Mouse (Mus musculus): Measurements from ENCODE around the gene Soat2. TPM values are rescaled to one million over a fixed set of nuclear protein-coding genes. Genes with fewer than 3 reads are reported as not detected.

Gene Soat2
- total RNA-seq, 2 experiments from 2014 or later = not detected

DNA sequence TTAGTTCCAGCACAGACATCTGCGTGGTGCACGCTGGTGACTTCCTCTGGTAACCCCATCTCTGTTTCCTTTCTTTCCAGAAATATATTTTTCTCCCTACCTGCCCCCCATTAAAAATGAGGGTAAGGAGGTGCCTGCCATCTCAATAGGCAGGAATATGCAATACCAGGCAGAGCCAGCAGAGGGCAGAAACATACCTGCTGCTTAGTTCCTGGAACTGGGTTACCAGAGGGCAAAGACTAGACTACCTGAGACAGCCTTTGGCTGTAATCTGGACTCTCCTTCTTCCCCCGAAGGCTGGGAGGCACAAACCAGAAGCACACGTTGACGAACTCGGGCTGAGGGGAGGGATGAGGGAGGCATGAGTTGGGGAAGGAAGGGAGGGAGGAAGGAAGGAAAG lies 28.0 kb downstream of the Soat2 start:
- intact Hi-C loops (cut with DNase I) = loop anchor here (1.0 to 2.0 kb wide), 3 partner anchors 46 to 139 kb away; partner anchors contain the start of gene Mfsd5
- DNase-seq = peak; percentile 84 to 91

DNA sequence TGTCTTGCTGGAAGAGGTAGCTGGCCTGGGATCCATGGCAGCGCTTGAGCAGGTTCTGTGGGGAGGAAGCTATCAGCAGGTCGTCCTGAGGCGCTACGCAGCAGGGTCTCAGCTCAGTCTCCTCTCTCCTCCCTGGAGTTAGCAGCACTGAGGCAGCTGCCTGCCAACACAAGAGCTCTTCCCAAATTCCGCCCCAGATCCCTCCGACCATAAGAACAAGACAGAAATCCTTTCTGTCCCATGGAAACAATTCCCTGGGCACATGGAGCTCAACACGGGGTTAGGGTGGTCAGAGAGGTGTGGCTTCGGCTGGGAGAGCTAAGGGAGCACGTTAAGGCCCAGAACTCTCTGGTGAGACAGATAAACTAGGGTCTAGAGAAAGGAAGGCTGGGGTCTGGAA lies 28.8 kb downstream of the Soat2 start:
- DNase-seq = no peak
- intact Hi-C loops (cut with DNase I) = loop anchor here (2.0 kb wide), 2 partner anchors 100 to 138 kb away; partner anchors contain the start of gene Mfsd5

DNA sequence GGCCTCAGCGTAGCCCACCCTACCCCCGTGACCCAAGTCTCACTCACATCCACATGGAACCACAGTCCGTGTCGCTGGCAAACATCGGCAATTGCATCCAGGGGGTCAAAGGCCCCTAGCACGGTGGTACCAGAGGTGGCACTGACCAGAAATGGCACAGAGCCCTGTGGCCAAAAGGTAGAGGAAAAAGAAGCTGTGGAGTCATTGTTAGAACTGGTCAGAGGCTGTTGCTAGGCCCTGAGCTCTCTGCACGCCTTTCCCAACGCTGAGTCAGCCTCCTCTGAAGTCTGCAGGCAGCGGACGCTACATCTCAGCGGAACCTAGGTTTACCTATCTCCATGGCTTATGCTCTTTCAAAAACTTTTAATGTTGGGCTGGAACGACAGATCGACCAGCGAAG lies 29.6 kb downstream of the Soat2 start:
- intact Hi-C loops (cut with DNase I) = loop anchor here (2.0 kb wide), 2 partner anchors 99 to 137 kb away; partner anchors contain the start of gene Mfsd5
- DNase-seq = no peak

DNA sequence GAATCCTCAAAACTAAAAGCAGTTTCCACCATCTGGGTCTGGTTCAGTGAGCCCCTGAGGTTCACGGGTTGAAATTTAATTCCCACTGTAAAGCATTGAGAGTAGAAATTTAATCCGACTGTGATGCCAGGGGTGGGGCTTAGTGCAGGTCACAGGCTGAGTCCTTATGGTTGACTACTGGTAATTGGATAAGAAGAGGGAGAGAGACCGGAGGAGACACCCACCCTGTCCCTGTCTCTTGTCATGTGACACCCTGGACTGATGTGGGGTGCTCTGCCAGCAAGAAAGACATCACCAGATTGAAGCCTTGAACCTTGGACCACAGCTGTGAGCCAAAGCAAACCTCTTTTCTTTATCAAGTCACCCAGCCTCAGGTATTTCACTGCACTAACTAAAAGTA lies 32.8 kb downstream of the Soat2 start:
- DNase-seq = no peak
- intact Hi-C loops (cut with DNase I) = no loop called here

DNA sequence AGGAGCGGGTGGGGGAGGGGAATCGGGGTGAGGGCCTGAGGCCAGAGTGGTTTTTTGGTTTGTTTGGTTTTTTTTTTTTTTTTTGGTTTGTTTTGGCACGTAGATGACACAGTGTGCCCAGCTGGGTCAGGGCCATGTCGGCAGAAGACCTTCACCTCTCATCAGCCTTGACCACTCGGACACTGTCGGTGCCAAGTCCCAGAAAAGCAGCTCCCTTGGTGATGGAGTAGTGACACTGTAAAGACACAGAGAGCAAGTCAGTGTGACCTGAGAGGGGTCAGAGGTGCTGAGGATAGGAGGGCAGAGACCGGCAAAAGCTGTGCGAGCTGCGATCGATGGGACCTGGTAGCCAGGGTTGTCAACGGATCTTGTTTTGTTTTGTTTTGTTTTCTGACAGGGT lies 35.9 kb downstream of the Soat2 start:
- no peak for DNase-seq
- intact Hi-C loops (cut with DNase I) = no loop called here

DNA sequence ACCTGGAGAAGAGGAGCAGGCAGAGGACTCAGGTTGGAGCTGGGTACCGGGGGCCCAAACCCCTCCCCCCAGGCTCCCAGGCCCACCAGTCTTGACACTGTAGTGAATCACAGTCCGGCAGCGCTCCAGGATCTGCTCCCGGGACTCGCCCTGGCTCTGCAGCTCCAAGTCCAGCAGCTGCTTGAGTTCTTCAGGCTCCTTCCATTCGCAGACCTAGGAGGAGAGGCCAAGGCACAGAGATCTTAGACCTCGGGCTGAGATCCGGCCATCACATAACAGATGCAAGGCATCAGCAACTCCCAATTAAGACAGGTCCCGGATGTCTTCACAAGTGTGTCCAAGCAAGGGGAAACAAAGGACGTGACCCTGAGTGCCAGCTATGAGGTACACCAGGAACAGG lies 37.8 kb downstream of the Soat2 start:
- intact Hi-C loops (cut with DNase I) = no loop called here
- peak; percentile 47 to 53 for DNase-seq

DNA sequence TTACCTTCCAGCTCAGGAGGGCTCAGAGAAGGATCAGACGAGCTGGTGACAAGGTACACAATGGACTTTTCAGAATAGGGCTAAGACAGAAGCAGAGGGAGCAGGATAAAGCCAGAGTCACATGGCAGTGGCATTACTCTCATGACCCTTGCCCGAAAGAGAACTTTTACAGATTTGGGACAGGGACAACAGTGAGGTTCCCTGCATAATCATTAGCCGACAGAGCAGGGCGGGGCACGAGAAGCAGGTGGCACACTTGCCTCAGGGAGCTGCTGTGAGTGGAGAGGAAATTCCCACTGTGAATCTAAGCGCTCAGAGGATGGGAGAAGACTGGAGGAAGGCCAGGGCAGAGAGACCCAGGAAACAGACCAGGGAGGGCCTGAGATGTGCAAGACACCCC lies 38.6 kb downstream of the Soat2 start:
- no peak for DNase-seq
- intact Hi-C loops (cut with DNase I) = no loop called here

DNA sequence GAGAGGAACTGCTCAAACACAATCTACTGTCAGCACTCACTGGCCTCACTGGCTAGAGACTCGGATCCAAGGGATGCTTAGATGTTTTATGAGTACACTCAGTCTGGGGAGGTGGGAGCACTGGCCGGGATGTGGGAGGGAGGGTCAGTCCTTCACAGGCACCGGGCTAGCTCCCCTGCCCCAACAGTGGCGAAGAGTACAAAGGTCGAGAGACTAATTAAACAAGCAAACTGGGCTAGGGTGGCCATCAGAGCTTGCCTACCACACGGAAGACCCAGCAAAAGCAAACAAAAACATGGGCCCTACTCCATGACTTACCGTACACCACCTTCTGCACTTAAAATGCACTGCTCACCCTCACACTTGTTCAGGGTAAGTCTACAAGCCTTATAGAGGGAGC lies 41.4 kb downstream of the Soat2 start:
- intact Hi-C loops (cut with DNase I) = no loop called here
- DNase-seq = no peak

DNA sequence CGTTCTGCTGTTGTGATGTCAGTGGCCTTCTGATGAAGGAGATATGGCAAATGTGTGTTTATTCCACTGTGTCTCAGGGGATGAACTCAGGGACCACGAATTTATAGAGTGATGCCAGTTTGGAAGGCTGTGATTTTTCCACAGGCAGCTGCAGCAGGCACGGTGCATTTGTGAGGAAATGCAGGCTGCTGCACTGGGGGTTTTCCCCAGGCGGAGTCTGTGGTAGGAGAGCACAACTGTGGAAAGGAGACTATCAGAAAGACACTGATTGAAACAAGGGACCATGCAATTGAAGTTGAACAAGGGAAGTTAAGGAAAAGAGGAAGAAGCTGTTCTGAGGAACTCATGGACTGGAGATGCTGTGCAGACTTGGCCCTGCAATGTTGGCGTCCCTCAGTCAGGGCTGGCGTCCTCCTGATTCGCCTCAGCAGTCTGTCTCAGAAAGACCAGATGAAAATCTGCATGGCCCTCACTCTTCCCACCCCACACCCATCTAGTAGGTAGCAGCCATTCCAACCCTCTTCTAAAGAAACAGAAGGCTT lies 42.0 kb downstream of the Soat2 start:
- intact Hi-C loops (cut with DNase I) = no loop called here
- DNase-seq = no peak

DNA sequence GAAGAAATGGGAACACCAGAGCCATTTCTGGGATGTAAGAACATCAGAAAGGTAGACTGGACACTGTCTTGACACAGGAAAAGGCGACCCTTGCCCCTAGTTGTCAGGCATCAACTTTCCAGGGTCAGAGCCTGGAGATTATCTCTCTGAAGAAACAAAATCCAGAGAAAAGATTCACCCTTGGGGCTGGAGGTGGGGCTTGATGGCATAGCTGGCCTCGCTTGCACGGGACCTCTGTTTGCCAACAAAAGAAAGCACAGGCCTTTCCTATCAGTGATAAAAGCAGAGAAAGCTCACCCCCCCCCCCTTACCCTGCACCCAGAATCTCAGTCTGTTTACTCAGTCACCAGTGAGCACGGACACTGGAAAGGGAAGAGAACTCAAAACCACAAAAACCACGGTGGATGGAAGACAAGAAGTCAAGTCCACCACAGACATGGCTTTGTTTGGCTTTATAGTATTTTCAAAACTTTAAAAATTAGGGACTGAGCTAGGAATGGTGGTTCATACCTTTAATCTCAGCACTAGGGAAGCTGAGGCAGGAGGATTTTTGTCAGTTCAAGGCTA lies 42.6 kb downstream of the Soat2 start:
- intact Hi-C loops (cut with DNase I) = no loop called here
- DNase-seq = no peak

DNA sequence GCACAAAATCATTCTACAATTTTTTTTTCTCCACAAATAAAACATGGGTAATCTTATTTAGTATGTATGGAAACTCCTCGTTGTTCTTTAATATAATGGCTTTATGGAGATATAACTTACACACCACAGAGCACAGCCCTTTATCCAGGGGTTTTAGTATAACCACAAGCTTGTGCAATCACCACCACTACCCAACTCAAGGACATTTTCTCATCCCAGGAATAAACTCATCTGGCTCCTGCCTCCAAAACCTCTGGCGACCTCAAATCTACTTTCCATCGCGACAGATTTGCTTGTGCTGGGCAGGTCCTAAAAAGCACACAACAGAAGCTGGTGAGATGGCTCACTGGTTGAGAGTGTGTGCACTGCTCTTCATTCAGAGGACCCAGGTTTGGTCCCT lies 43.3 kb downstream of the Soat2 start:
- no peak for DNase-seq
- intact Hi-C loops (cut with DNase I) = no loop called here

DNA sequence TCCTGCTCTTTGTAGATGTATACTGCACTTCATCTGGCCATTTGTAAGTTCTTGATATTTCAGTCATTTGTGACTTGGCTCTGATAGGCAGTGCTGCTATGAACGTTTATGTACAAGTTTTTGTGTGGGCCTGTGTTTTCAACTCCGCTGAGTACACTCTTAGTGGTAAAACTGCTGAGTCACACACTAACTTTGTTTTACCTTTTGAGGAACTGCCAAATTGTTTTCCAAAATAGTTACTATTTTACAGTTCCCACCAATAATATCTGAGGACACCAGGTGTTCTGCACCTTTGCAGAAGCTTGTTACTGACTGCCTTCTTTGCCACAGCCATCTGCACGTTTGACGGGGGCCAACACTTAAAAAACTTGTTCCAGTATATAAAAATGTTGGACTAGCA lies 44.1 kb downstream of the Soat2 start:
- DNase-seq = no peak
- intact Hi-C loops (cut with DNase I) = no loop called here

DNA sequence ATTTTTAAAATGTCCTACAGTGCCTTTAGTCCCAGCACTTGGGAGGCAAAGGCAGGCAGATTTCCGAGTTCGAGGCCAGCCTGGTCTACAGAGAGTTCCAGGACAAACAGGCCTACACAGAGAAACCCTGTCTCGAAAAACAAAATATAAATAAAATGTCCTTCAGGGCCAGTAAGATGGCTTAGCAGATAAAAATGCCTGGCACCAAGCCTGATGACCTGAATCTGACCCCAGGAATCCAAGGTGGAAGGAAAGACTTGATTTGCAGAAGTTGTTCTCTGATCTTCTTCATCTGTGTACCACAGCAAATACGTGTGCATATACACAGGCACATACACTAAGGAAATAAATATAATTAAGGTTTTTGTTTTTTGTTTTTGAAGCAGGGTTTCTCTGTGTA lies 45.0 kb downstream of the Soat2 start:
- intact Hi-C loops (cut with DNase I) = no loop called here
- DNase-seq = no peak

DNA sequence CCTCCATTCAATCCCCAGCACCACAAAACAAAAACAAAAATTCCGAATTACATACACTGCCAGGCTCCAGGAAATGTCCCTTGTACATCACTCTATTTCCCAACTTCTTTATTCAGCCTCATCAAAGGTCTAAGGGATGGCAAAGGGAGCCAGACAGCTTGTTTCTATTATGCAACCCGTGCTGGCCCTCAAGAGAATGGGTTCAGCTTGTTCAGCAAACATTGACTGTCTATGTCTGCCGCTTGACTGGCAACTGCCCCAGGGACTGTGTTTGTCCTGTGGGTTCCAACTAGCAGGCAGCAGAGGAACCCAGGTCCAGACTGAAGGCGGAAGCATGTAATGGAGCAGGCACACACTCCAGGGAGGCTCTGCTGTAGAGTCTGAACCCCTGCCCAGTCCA lies 48.5 kb downstream of the Soat2 start:
- DNase-seq = no peak
- intact Hi-C loops (cut with DNase I) = no loop called here

DNA sequence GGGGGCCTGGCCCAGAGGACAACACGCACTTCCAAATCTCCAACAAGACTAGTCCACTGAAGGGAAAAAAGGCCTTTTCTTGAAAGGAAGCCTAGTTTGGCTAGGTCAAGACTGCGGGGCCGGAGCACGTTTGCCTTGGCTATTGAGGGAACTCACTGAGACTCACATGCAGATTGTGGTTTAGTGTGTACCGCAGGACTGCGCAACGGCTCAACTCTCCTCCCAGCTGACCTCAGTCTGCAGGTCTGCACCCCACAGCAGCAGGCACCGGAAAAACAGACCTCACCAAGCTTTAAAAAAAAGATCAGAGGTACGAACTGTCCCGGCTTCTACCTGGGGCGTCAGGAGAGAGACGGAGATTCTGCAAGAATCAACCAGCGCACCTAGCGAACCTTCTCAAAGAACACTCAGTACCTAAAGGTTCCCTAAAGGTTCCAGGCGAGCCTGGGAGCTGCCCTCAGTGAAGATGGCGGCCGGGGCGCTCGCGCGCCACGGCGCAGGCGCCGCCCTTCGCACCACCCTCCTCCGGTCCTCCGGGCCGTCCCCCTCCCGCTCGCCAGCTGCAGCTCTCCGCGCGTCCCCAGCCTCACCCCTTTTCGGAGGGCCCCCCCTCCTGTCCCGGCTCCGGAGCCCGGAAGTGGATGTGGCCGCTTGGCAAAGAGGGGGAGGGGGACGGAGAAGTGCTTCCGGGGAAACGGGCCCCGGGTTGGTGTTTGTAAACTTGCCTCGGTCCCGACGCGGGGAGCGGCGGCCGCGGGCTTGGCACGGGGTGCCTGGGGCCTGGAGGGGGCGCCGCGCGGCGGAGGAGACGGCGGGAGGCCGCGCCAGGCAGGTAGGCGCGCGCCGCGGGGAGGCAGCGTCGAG lies 52.9 kb downstream of the Soat2 start, which contains the start of gene Zfp740:
Gene Zfp740 (plus strand): TSS at position 279 of the 864 bp plus-strand sequence.
- intact Hi-C loops (cut with DNase I) = loop anchor here (2.0 kb wide), 1 partner anchor 76 kb away; the partner anchor contains the start of gene Mfsd5
- peak; percentile 90 to 92 for DNase-seq

DNA sequence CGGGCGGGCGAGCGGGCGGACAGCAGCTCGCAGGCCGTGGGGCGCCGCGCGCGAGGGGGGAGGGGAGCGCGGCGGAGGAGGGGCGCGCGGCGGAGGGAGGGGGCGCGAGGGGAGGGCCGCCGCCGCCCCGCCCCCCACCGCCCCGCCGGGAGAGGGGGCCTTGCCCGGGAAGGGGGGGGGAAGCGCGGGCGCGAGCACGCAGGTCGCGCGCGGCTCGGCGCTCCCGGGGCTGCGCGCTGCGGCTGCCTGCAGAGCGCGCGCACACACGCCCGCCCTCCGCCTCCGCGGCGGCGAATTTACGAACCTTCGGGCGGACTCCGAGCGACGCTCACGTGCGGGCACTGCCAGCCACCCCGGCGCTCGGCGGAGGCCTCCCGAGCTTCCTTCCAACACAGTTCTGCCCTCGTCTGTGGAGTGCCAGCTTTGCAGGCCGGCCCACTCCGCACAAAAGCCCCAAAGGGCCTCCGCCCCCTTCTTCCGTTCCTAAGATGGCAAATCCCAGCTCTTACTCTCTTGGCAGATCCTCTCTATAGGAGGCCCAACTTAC lies 53.6 kb downstream of the Soat2 start:
- peak in 1 of 2 experiments; percentile 71 for DNase-seq
- intact Hi-C loops (cut with DNase I) = loop anchor here (2.0 kb wide), 1 partner anchor 75 kb away; the partner anchor contains the start of gene Mfsd5

DNA sequence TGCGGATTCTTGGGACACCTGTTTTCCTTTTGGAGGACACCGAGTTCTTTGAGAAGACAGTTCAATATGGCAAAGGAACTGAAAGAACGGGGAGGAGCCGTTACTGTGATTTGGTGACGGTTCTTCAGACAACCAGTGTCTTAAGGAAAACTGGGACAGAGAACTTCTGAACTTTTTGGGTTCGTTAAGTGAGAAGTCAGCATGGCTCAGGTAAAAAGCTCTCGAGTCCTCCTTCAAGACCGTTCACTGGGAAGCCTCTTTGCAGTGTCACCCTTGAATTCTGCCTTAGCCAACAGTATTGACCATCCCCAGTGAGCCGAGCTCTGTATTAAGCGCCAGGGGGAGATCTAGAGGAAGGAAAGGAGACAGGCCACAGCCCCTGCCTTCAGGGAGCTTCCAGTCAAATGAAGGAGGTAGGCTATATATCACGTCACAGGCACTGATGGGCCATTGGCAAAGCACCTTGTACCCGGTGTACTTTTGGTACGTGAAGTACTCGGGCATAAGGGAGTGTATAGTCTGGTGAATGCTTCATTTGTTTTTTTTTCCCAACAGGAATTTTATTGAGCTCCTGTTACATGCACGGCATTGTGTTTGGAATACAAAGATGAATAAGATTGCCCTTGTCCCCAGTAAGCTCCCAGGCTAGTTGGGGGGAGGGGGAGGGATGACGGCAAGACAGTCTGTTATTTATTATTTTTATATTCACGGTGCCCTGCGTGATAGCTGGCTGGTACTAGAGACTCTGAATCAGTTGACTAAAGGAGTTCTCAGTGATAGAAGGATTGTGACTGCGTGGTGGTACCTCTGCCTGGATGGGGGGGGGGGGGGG lies 54.6 kb downstream of the Soat2 start, which contains the start of gene Csad:
Gene Csad (minus strand): TSS at position 51 of the 832 bp plus-strand sequence.
- no peak for DNase-seq
- intact Hi-C loops (cut with DNase I) = no loop called here

DNA sequence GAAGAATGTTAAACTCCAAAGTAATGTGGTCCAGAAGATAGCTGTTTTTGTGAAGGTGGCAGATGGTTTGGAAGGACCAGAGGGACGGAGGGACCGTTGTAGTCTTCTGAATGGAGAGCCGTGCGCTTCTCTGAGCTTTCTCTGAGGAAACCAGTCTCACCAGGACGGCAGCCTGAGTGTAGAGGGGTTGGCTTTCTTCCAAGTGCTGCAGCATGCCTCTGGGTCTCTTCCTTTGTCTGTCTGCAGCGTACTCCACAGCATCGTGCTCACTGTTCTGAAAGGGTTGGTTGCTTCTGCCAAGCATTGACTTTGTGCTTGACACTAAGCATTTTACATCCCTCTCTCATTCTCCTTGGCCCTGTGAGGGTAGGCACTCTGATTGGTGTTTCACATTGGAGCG lies 55.5 kb downstream of the Soat2 start:
- no peak for DNase-seq
- intact Hi-C loops (cut with DNase I) = no loop called here

DNA sequence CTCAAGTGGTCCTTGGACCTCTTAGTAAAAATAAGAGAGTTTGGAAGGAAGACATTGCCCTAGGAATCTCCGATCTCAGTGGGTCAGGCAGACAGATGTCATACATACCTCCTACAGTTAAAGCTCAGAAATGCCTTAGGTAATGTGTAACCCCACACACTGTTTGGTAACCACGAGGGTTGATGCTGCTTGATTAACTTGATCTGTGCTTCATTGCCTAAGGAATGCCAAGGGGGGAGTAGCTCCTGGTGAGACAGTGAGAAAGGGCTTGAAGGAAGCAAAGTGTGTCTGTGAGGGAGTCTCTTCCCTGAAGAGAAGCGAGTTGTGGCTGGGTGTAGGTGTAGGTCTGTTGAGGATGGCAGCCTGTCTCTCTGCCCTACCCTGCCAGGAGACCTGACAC lies 57.0 kb downstream of the Soat2 start:
- DNase-seq = no peak
- intact Hi-C loops (cut with DNase I) = no loop called here

DNA sequence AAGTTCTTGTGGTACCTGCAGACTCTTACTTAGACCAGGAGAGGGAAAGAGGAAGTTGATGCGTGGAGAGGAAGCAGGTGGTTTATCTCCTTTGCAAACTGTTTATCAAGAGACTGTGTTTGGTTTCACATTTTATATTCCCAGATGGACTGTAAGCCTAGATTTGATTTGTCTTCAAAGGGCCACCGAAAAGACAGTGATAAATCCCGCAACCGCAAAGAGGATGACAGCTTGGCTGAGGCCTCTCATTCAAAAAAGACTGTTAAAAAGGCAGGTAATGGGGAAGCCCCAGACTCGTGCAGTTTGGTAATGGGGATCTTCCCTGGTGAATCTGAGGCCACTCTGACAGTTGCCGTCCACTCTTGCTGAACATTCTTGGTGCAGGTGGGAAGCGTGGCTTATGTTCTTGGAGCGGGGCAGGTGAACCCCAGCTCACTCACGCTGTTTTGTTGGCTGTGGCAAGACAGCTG lies 57.8 kb downstream of the Soat2 start:
- intact Hi-C loops (cut with DNase I) = no loop called here
- DNase-seq = no peak
